Mouse (Mus musculus) lung, embryonic 14.5 days (tissue): ENCODE data around the gene Sdccag8. TPM values are rescaled to one million over a fixed set of nuclear protein-coding genes. Genes with fewer than 3 reads are reported as not detected.

Experiments
- ATAC-seq: fragments of 200-750 bp; cut with Nextera tagmentation; 2 replicates; pipeline ENCODE4 v1.8.0; 2017; ENCODE audit warnings: mild to moderate bottlenecking, moderate TSS enrichment, moderate library complexity; ENCODE audit not compliant: insufficient read depth
- DNase-seq: peaks from one replicate; pipeline ENCODE4 v3.0.0-alpha.2; 2015
- H3K27ac ChIP-seq: fragments of 300-500 bp; sonication (generic); 2 replicates; pipeline ENCODE4 v1.5.1; 2014; ENCODE audit warnings: low read depth, mild to moderate bottlenecking, moderate library complexity
- H3K27me3 ChIP-seq: fragments of 300-500 bp; sonication (generic); 2 replicates; pipeline ENCODE4 v1.6.1; 2014; ENCODE audit warnings: low read length, control low read depth; ENCODE audit not compliant: insufficient read depth
- H3K36me3 ChIP-seq: fragments of 300-500 bp; sonication (generic); 2 replicates; pipeline ENCODE4 v1.6.1; 2014; ENCODE audit warnings: control low read depth; ENCODE audit not compliant: insufficient read depth
- H3K4me1 ChIP-seq: fragments of 300-500 bp; sonication (generic); 2 replicates; pipeline ENCODE4 v1.6.1; 2014; ENCODE audit warnings: antibody characterized with exemption, control low read depth; ENCODE audit not compliant: insufficient read depth
- H3K4me2 ChIP-seq: fragments of 300-500 bp; sonication (generic); 2 replicates; pipeline ENCODE4 v1.6.1; 2014; ENCODE audit warnings: mild to moderate bottlenecking
- H3K4me3 ChIP-seq: fragments of 300-500 bp; sonication (generic); 2 replicates; pipeline ENCODE4 v1.5.1; 2014; ENCODE audit warnings: low read depth, low read length
- H3K9ac ChIP-seq: fragments of 300-500 bp; sonication (generic); 2 replicates; pipeline ENCODE4 v1.6.1; 2014
- H3K9me3 ChIP-seq: fragments of 300-500 bp; sonication (generic); 2 replicates; pipeline ENCODE4 v1.6.1; 2016; ENCODE audit warnings: low read depth, low read length, control low read depth
- CTCF ChIP-seq: IDR thresholded peaks from 2 replicates; pipeline ENCODE4 v1.5.1; 2016; ENCODE audit warnings: antibody characterized with exemption, low read depth
- WGBS: fragments of 180-500 bp; shearing (Covaris S2); extraction: QIAGEN DNeasy Blood & Tissue Kit; methylation state at CpG from one replicate; pipeline ENCODE4 v1.1.7; 2014; 5-methylcytosine and 5-hydroxymethylcytosine counted together
- polyA plus RNA-seq: library from polyadenylated mRNA; unstranded; fragments of >200 nt; fragmentation: Nextera tagmentation; extraction: Ambion mirVana; gene quantifications from 2 replicates; pipeline ENCODE4 v1.2.1, GENCODE M21; 2014

Sdccag8 gene
- polyA plus RNA-seq, 1 experiment from 2014 or later: 14.4 TPM

GRCm38 (mm10) chr1:176821929-176822328 lies 7.5 kb downstream of the Sdccag8 start:
- H3K4me2 ChIP-seq: no peak overlapping the region
- TF ChIP-seq CTCF: no peak
- H3K9me3 ChIP-seq: no peaks in the 10 kb centered on the region
- H3K27me3 ChIP-seq: no peaks in the 10 kb centered on the region
- no peaks in the 10 kb centered on the region for H3K36me3 ChIP-seq
- H3K4me1 ChIP-seq: no peaks in the 10 kb centered on the region; the same call in 1 of the 2 replicates
- H3K27ac ChIP-seq: no peak overlapping the region
- WGBS: 18% methylated on average over 1 of the region's 1 CpGs
- no peak for DNase-seq
- H3K9ac ChIP-seq: no peak overlapping the region
- no peak overlapping the region for H3K4me3 ChIP-seq
- ATAC-seq: no peak; the same call in 1 of the 2 replicates

GRCm38 (mm10) chr1:176822949-176823348 lies 8.5 kb downstream of the Sdccag8 start:
- Histone ChIP-seq H3K4me3 (no peak overlapping the region), H3K36me3 (no peaks in the 10 kb centered on the region), H3K9me3 (no peaks in the 10 kb centered on the region), H3K9ac (no peak overlapping the region), H3K27ac (no peak overlapping the region), H3K4me2 (no peak overlapping the region), H3K4me1 (no peaks in the 10 kb centered on the region; the same call in 1 of the 2 replicates), H3K27me3 (no peaks in the 10 kb centered on the region)
- 74% methylated on average over 4 of the region's 4 CpGs for WGBS
- DNase-seq (no peak), ATAC-seq (no peak)
- no peak for TF ChIP-seq CTCF

GRCm38 (mm10) chr1:176823889-176824288 lies 9.4 kb downstream of the Sdccag8 start:
- no peak for DNase-seq
- Histone ChIP-seq H3K27me3 (no peaks in the 10 kb centered on the region), H3K9ac (no peak overlapping the region), H3K27ac (no peak overlapping the region), H3K9me3 (no peaks in the 10 kb centered on the region), H3K4me2 (no peak overlapping the region), H3K4me3 (no peak overlapping the region), H3K4me1 (no peaks in the 10 kb centered on the region; the same call in 1 of the 2 replicates), H3K36me3 (no peaks in the 10 kb centered on the region)
- no peak for TF ChIP-seq CTCF
- WGBS: 58% methylated on average over 8 of the region's 8 CpGs
- no peak for ATAC-seq

- Histone ChIP-seq H3K36me3 (no peaks in the 10 kb centered on the region), H3K4me1 (no peaks in the 10 kb centered on the region; the same call in 1 of the 2 replicates), H3K27ac (no peak overlapping the region), H3K4me3 (no peak overlapping the region), H3K9ac (no peak overlapping the region), H3K4me2 (no peak overlapping the region), H3K9me3 (no peaks in the 10 kb centered on the region), H3K27me3 (no peaks in the 10 kb centered on the region)
- no peak for TF ChIP-seq CTCF
- DNase-seq (no peak), ATAC-seq (no peak)
- WGBS: 88% methylated on average over 6 of the region's 6 CpGs
These were observed 10.2 kb downstream of the Sdccag8 start for GRCm38 (mm10) chr1:176824611-176825010.

- H3K27ac ChIP-seq: no peak overlapping the region
- H3K36me3 ChIP-seq: no peaks in the 10 kb centered on the region
- ATAC-seq: no peak
- no peaks in the 10 kb centered on the region; the same call in 1 of the 2 replicates for H3K4me1 ChIP-seq
- no peak for DNase-seq
- no peak overlapping the region for H3K4me2 ChIP-seq
- H3K9ac ChIP-seq: no peak overlapping the region
- H3K4me3 ChIP-seq: no peak overlapping the region
- H3K27me3 ChIP-seq: no peaks in the 10 kb centered on the region
- H3K9me3 ChIP-seq: no peaks in the 10 kb centered on the region
- WGBS: 91% methylated on average over 4 of the region's 4 CpGs
- no peak for TF ChIP-seq CTCF
These were observed 10.6 kb downstream of the Sdccag8 start for GRCm38 (mm10) chr1:176825084-176825483.

GRCm38 (mm10) chr1:176826186-176826585 lies 11.7 kb downstream of the Sdccag8 start:
- H3K4me3 ChIP-seq: no peak overlapping the region
- no peak overlapping the region for H3K9ac ChIP-seq
- H3K27ac ChIP-seq: no peak overlapping the region
- DNase-seq: no peak
- no peaks in the 10 kb centered on the region for H3K27me3 ChIP-seq
- H3K9me3 ChIP-seq: no peaks in the 10 kb centered on the region
- WGBS: 80% methylated on average over 11 of the region's 11 CpGs
- ATAC-seq: no peak
- no peak overlapping the region for H3K4me2 ChIP-seq
- no peaks in the 10 kb centered on the region; the same call in 1 of the 2 replicates for H3K4me1 ChIP-seq
- H3K36me3 ChIP-seq: no peaks in the 10 kb centered on the region
- no peak for TF ChIP-seq CTCF

GRCm38 (mm10) chr1:176826931-176827330 lies 12.5 kb downstream of the Sdccag8 start:
- DNase-seq: no peak
- 77% methylated on average over 4 of the region's 4 CpGs for WGBS
- H3K4me3 ChIP-seq: no peak overlapping the region
- H3K9ac ChIP-seq: no peak overlapping the region
- no peak overlapping the region for H3K27ac ChIP-seq
- no peaks in the 10 kb centered on the region for H3K9me3 ChIP-seq
- H3K4me1 ChIP-seq: no peaks in the 10 kb centered on the region; the same call in 1 of the 2 replicates
- H3K4me2 ChIP-seq: no peak overlapping the region
- TF ChIP-seq CTCF: no peak
- ATAC-seq: no peak
- no peaks in the 10 kb centered on the region for H3K36me3 ChIP-seq
- no peaks in the 10 kb centered on the region for H3K27me3 ChIP-seq

- WGBS: 71% methylated on average over 4 of the region's 4 CpGs
- no peaks in the 10 kb centered on the region for H3K36me3 ChIP-seq
- ATAC-seq (no peak), DNase-seq (no peak)
- no peaks in the 10 kb centered on the region for H3K4me1 ChIP-seq
- H3K4me3 ChIP-seq: no peak overlapping the region
- no peaks in the 10 kb centered on the region for H3K9me3 ChIP-seq
- H3K27me3 ChIP-seq: no peaks in the 10 kb centered on the region
- H3K9ac ChIP-seq: no peak overlapping the region
- H3K27ac ChIP-seq: no peak overlapping the region
- TF ChIP-seq CTCF: no peak
- H3K4me2 ChIP-seq: no peak overlapping the region
These were observed 12.9 kb downstream of the Sdccag8 start for GRCm38 (mm10) chr1:176827365-176827764.
